Mouse (Mus musculus) neural tube, embryonic 13.5 days (tissue): ENCODE data around the gene Grin2b. TPM values are rescaled to one million over a fixed set of nuclear protein-coding genes. Genes with fewer than 3 reads are reported as not detected.

Experiments used
- ATAC-seq: fragments of 200-750 bp; cut with Nextera tagmentation; 2 replicates; pipeline ENCODE4 v1.8.0; 2017; ENCODE audit warnings: low read depth, mild to moderate bottlenecking, moderate TSS enrichment, moderate library complexity
- H3K27ac ChIP-seq: fragments of 300-500 bp; sonication (generic); replicated peaks from 2 replicates; pipeline ENCODE4 v1.5.1; 2015; ENCODE audit warnings: moderate library complexity, mild to moderate bottlenecking, inconsistent platforms
- H3K27me3 ChIP-seq: fragments of 300-500 bp; sonication (generic); 2 replicates; pipeline ENCODE4 v1.6.1; 2015; ENCODE audit warnings: mild to moderate bottlenecking, inconsistent platforms
- H3K36me3 ChIP-seq: fragments of 300-500 bp; sonication (generic); 2 replicates; pipeline ENCODE4 v1.6.1; 2015; ENCODE audit warnings: mild to moderate bottlenecking, inconsistent platforms
- H3K4me1 ChIP-seq: fragments of 300-500 bp; sonication (generic); replicated peaks from 2 replicates; pipeline ENCODE4 v1.6.1; 2015; ENCODE audit warnings: inconsistent platforms
- H3K4me2 ChIP-seq: fragments of 300-500 bp; sonication (generic); 2 replicates; pipeline ENCODE4 v1.6.1; 2015; ENCODE audit warnings: inconsistent platforms, mild to moderate bottlenecking, moderate library complexity
- H3K4me3 ChIP-seq: fragments of 300-500 bp; sonication (generic); 2 replicates; pipeline ENCODE4 v1.5.1; 2015; ENCODE audit warnings: mild to moderate bottlenecking, inconsistent platforms
- H3K9ac ChIP-seq: fragments of 300-500 bp; sonication (generic); 2 replicates; pipeline ENCODE4 v1.6.1; 2015; ENCODE audit warnings: moderate library complexity, mild to moderate bottlenecking, inconsistent platforms
- H3K9me3 ChIP-seq: fragments of 300-500 bp; sonication (generic); 2 replicates; pipeline ENCODE4 v1.6.1; 2016; ENCODE audit warnings: inconsistent platforms
- WGBS: fragments of 180-500 bp; shearing (Covaris S2); methylation state at CpG from one replicate; pipeline ENCODE4 v1.1.7; 2015; 5-methylcytosine and 5-hydroxymethylcytosine counted together
- polyA plus RNA-seq: library from polyadenylated mRNA; unstranded; fragments of >200 nt; fragmentation: Nextera tagmentation; extraction: Ambion mirVana; gene quantifications from 2 replicates; pipeline ENCODE4 v1.2.1, GENCODE M21; 2015

Gene Grin2b
- polyA plus RNA-seq: 27.8 and 32.6 TPM in 2 replicates

- H3K27me3 ChIP-seq: peaks cover 24% of the 10 kb centered on the region
- peak within 1 kb of the TSS; percentile 88 for H3K27ac ChIP-seq
- peak within 1 kb of the TSS; percentile 57 for H3K4me3 ChIP-seq
- H3K9me3 ChIP-seq: no peaks in the 10 kb centered on the region
- ATAC-seq: peak; percentile 91
- H3K4me2 ChIP-seq: peak within 1 kb of the TSS; percentile 76
- peaks cover 22% of the 10 kb centered on the region for H3K4me1 ChIP-seq
- H3K9ac ChIP-seq: peak within 1 kb of the TSS; percentile 78
- 2% methylated on average over 19 of the region's 30 CpGs for WGBS
- no peaks in the 10 kb centered on the region for H3K36me3 ChIP-seq
Measured at GRCm38 (mm10) chr6:136173191-136173896, at the start of gene Grin2b. Gene Grin2b, minus strand, starts transcription at chr6:136173511.

- H3K4me3 ChIP-seq: no peak overlapping the region
- H3K27ac ChIP-seq: no peak overlapping the region
- no peaks in the 10 kb centered on the region for H3K4me1 ChIP-seq
- ATAC-seq: no peak
- H3K36me3 ChIP-seq: no peaks in the 10 kb centered on the region
- H3K4me2 ChIP-seq: no peak overlapping the region
- no peaks in the 10 kb centered on the region for H3K9me3 ChIP-seq
- WGBS: 92% methylated on average over 3 of the region's 3 CpGs
- H3K27me3 ChIP-seq: no peaks in the 10 kb centered on the region
- no peak overlapping the region for H3K9ac ChIP-seq
Measured at GRCm38 (mm10) chr6:136221894-136222293, 48.6 kb upstream of the Grin2b start.

- Histone ChIP-seq H3K27me3 (no peaks in the 10 kb centered on the region), H3K9ac (no peak overlapping the region), H3K36me3 (no peaks in the 10 kb centered on the region), H3K4me3 (no peak overlapping the region), H3K4me1 (no peaks in the 10 kb centered on the region), H3K27ac (no peak overlapping the region), H3K4me2 (no peak overlapping the region), H3K9me3 (no peaks in the 10 kb centered on the region)
- WGBS: 59% methylated on average over 3 of the region's 3 CpGs
- ATAC-seq: peak; percentile 76
Measured at GRCm38 (mm10) chr6:136210442-136210841, 37.1 kb upstream of the Grin2b start.

- Histone ChIP-seq H3K9ac (no peak overlapping the region), H3K9me3 (no peaks in the 10 kb centered on the region), H3K4me1 (no peaks in the 10 kb centered on the region), H3K4me2 (no peak overlapping the region), H3K36me3 (no peaks in the 10 kb centered on the region), H3K27ac (no peak overlapping the region), H3K27me3 (no peaks in the 10 kb centered on the region), H3K4me3 (no peak overlapping the region)
- no peak for ATAC-seq
- WGBS: 89% methylated on average over 2 of the region's 2 CpGs
Measured at GRCm38 (mm10) chr6:136199814-136200213, 26.5 kb upstream of the Grin2b start.

- 90% methylated on average over 5 of the region's 5 CpGs for WGBS
- no peaks in the 10 kb centered on the region for H3K4me1 ChIP-seq
- no peak overlapping the region for H3K27ac ChIP-seq
- no peak overlapping the region for H3K4me3 ChIP-seq
- H3K4me2 ChIP-seq: no peak overlapping the region
- no peaks in the 10 kb centered on the region for H3K27me3 ChIP-seq
- no peak for ATAC-seq
- no peaks in the 10 kb centered on the region for H3K9me3 ChIP-seq
- H3K9ac ChIP-seq: no peak overlapping the region
- H3K36me3 ChIP-seq: no peaks in the 10 kb centered on the region
Measured at GRCm38 (mm10) chr6:136194616-136195015, 21.3 kb upstream of the Grin2b start.

GRCm38 (mm10) chr6:136178066-136178465, 4.8 kb upstream of the Grin2b start:
- 90% methylated on average over 8 of the region's 9 CpGs for WGBS
- Histone ChIP-seq H3K27me3 (no peaks in the 10 kb centered on the region), H3K4me3 (no peak overlapping the region), H3K4me1 (no peaks in the 10 kb centered on the region), H3K36me3 (no peaks in the 10 kb centered on the region), H3K9me3 (no peaks in the 10 kb centered on the region), H3K4me2 (no peak overlapping the region), H3K9ac (no peak overlapping the region), H3K27ac (no peak overlapping the region)
- no peak for ATAC-seq

- peak overlapping the region; percentile 57 for H3K4me3 ChIP-seq
- H3K4me2 ChIP-seq: peak overlapping the region; percentile 76
- peak overlapping the region; percentile 78 for H3K9ac ChIP-seq
- no peaks in the 10 kb centered on the region for H3K9me3 ChIP-seq
- no peaks in the 10 kb centered on the region for H3K36me3 ChIP-seq
- peak; percentile 2; the same call in 1 of the 2 replicates for ATAC-seq
- peaks cover 27% of the 10 kb centered on the region for H3K4me1 ChIP-seq
- H3K27ac ChIP-seq: peak overlapping the region; percentile 88
- peaks cover 24% of the 10 kb centered on the region for H3K27me3 ChIP-seq
- WGBS: 0% methylated on average over 15 of the region's 15 CpGs
Measured at GRCm38 (mm10) chr6:136172801-136173190, 515 bp downstream of the Grin2b start.

- Histone ChIP-seq H3K27ac (peak overlapping the region; percentile 88), H3K4me2 (peak overlapping the region; percentile 76), H3K9ac (peak overlapping the region; percentile 78), H3K4me3 (peak overlapping the region; percentile 57), H3K4me1 (peaks cover 33% of the 10 kb centered on the region), H3K36me3 (no peaks in the 10 kb centered on the region), H3K27me3 (peaks cover 24% of the 10 kb centered on the region), H3K9me3 (no peaks in the 10 kb centered on the region)
- WGBS: 1% methylated on average over 43 of the region's 43 CpGs
- ATAC-seq: peak; percentile 82
Measured at GRCm38 (mm10) chr6:136172172-136172651, 1.1 kb downstream of the Grin2b start.

- Histone ChIP-seq H3K9me3 (no peaks in the 10 kb centered on the region), H3K4me1 (peaks cover 41% of the 10 kb centered on the region), H3K27me3 (peaks cover 24% of the 10 kb centered on the region), H3K27ac (peak overlapping the region; percentile 88), H3K4me3 (peak overlapping the region; percentile 57), H3K4me2 (peak overlapping the region; percentile 76), H3K9ac (peak overlapping the region; percentile 78), H3K36me3 (no peaks in the 10 kb centered on the region)
- no peak for ATAC-seq
- whole genome bisulfite sequencing: 19% methylated on average over 7 of the region's 7 CpGs
Measured at GRCm38 (mm10) chr6:136171343-136171742, 2.0 kb downstream of the Grin2b start.

GRCm38 (mm10) chr6:136170381-136170780, 2.9 kb downstream of the Grin2b start:
- Histone ChIP-seq H3K27me3 (peaks cover 24% of the 10 kb centered on the region), H3K4me3 (peak overlapping the region; percentile 57), H3K4me2 (peak overlapping the region; percentile 76), H3K36me3 (no peaks in the 10 kb centered on the region), H3K9ac (peak overlapping the region; percentile 78), H3K4me1 (peaks cover 48% of the 10 kb centered on the region), H3K9me3 (no peaks in the 10 kb centered on the region), H3K27ac (peak overlapping the region; percentile 88; the same call in 1 of the 2 replicates)
- 78% methylated on average over 5 of the region's 5 CpGs for WGBS
- ATAC-seq: no peak

- WGBS: 80% methylated on average over 5 of the region's 5 CpGs
- ATAC-seq: no peak
Measured at GRCm38 (mm10) chr6:136167361-136167760, 6.0 kb downstream of the Grin2b start.

GRCm38 (mm10) chr6:136165443-136166077, 7.8 kb downstream of the Grin2b start:
- Histone ChIP-seq H3K27ac (no peak overlapping the region), H3K27me3 (peaks cover 9% of the 10 kb centered on the region), H3K4me3 (no peak overlapping the region), H3K4me1 (peaks cover 81% of the 10 kb centered on the region), H3K9ac (no peak overlapping the region), H3K9me3 (no peaks in the 10 kb centered on the region), H3K36me3 (no peaks in the 10 kb centered on the region), H3K4me2 (peak overlapping the region; percentile 38)
- 56% methylated on average over 9 of the region's 9 CpGs for WGBS
- peak; percentile 37; the same call in 1 of the 2 replicates for ATAC-seq

More at GRCm38 (mm10) chr6:136167361-136167760, 6.0 kb downstream of the Grin2b start:
- H3K9me3 ChIP-seq: no peaks in the 10 kb centered on the region
- 0 out of 2 replicates have a peak overlapping the region, but pooled peaks have one; percentile 4 for H3K4me3 ChIP-seq
- peaks cover 24% of the 10 kb centered on the region for H3K27me3 ChIP-seq
- H3K27ac ChIP-seq: no peak overlapping the region
- no peaks in the 10 kb centered on the region for H3K36me3 ChIP-seq
- H3K9ac ChIP-seq: no peak overlapping the region
- H3K4me1 ChIP-seq: peaks cover 69% of the 10 kb centered on the region
- H3K4me2 ChIP-seq: peak overlapping the region; percentile 76
